Mouse (Mus musculus) myocyte (in vitro differentiated cells): ENCODE measurements at regions not wholly inside any gene's neighbourhood (a gene's known extent, or its start where the extent isn't known, plus 50 kb on each side); places are given as distances from the start of the nearest gene placed in this dataset.
A peak's percentile ranks its signal among the peaks of the same experiment; 100 is the strongest.

ENCODE experiments used
- CEBPB ChIP-seq: IDR thresholded peaks from 2 replicates; pipeline ENCODE4 v1.6.1; 2011; ENCODE audit warnings: mild to moderate bottlenecking, moderate library complexity; ENCODE audit not compliant: poor library complexity, insufficient read depth, severe bottlenecking
- E2F4 ChIP-seq: IDR thresholded peaks from one replicate; pipeline ENCODE4 v1.6.1; 2011; ENCODE audit warnings: mild to moderate bottlenecking, control low read depth, moderate library complexity; ENCODE audit not compliant: insufficient read depth
- MAX ChIP-seq: IDR thresholded peaks from one replicate; pipeline ENCODE4 v1.6.1; 2011; ENCODE audit warnings: low read depth, mild to moderate bottlenecking, control low read depth
- POLR2A ChIP-seq: IDR thresholded peaks from one replicate; pipeline ENCODE4 v1.6.1; 2011; ENCODE audit warnings: low read depth, mild to moderate bottlenecking, control low read depth, moderate library complexity; ENCODE audit not compliant: insufficient read length
- POLR2AphosphoS2 ChIP-seq: IDR thresholded peaks from one replicate; pipeline ENCODE4 v1.6.1; 2011; ENCODE audit warnings: low read depth, control low read depth; ENCODE audit not compliant: insufficient read length
- USF1 ChIP-seq: IDR thresholded peaks from one replicate; pipeline ENCODE4 v1.6.1; 2011; ENCODE audit warnings: low read depth, mild to moderate bottlenecking, control low read depth, moderate library complexity

GRCm38 (mm10) chr6:31126131-31126871 lies 167.4 kb upstream of the Klf14 start:
- TF ChIP-seq MAX: no peak
- TF ChIP-seq E2F4: no peak
- peak; percentile 59 for TF ChIP-seq POLR2A
- 0 out of 2 replicates have a peak, but pooled peaks have one; percentile 21 for TF ChIP-seq CEBPB
- no peak for TF ChIP-seq USF1
- peak; percentile 55 for TF ChIP-seq POLR2AphosphoS2
